In genomic region chr4:101760490-101760889, GRCm38 (mm10) we compare ENCODE assay signal across 16 mouse cellular contexts. TPM values are rescaled to one million over a fixed set of nuclear protein-coding genes. Genes with fewer than 3 reads are reported as not detected.
"Had no signal": no experiment of that assay in that cellular context is flagged by ENCODE, and none has a peak within 500 bp of the region (broad histone marks: within the 10 kb centered on the region; RNA-seq: fewer than 3 reads in every experiment).

No protein-coding gene starts in this region.

- H3K36me3 ChIP-seq: midbrain, embryonic 13.5 days; midbrain, embryonic 15.5 days; neural tube, embryonic 12.5 days; stomach, embryonic 15.5 days had no signal

- H3K4me3 ChIP-seq: megakaryocyte, embryonic 14.5 days; midbrain, embryonic 13.5 days; midbrain, embryonic 15.5 days; neural tube, embryonic 12.5 days; stomach, embryonic 15.5 days had no signal

- H3K4me2 ChIP-seq: lung, embryonic 14.5 days; midbrain, embryonic 11.5 days; midbrain, embryonic 13.5 days; midbrain, embryonic 15.5 days; neural tube, embryonic 12.5 days; stomach, embryonic 15.5 days had no signal

- ATAC-seq: midbrain, embryonic 13.5 days; midbrain, embryonic 15.5 days had no signal

- H3K9me3 ChIP-seq: megakaryocyte, embryonic 14.5 days; midbrain, embryonic 13.5 days; midbrain, embryonic 15.5 days; neural tube, embryonic 12.5 days; stomach, embryonic 15.5 days had no signal

- H3K4me1 ChIP-seq: megakaryocyte, embryonic 14.5 days; midbrain, embryonic 13.5 days; midbrain, embryonic 15.5 days; neural tube, embryonic 12.5 days; stomach, embryonic 15.5 days had no signal

- H3K9ac ChIP-seq: lung, embryonic 14.5 days; midbrain, embryonic 13.5 days; midbrain, embryonic 15.5 days; neural tube, embryonic 12.5 days; stomach, embryonic 15.5 days had no signal

- DNase-seq: lung, adult 18-20 months; lung, embryonic 14.5 days; lung, postnatal 14 days; lung, postnatal 36 days; right cerebral cortex, postnatal 14 days; thymus, adult 2 months; thymus, postnatal 25 days; thymus, postnatal 4 days had no signal

- H3K27me3 ChIP-seq: megakaryocyte, embryonic 14.5 days; midbrain, embryonic 13.5 days; midbrain, embryonic 15.5 days; neural tube, embryonic 12.5 days; stomach, embryonic 15.5 days had no signal

- H3K27ac ChIP-seq: macrophage; midbrain, embryonic 13.5 days; midbrain, embryonic 15.5 days; neural tube, embryonic 12.5 days; stomach, embryonic 15.5 days; stomach, postnatal 0 days had no signal

RNA-seq across cellular contexts. Expression of gene Lepr, which starts 43.3 kb away (rescaled TPM):
- polyA plus RNA-seq: macrophage had no signal
